Mouse (Mus musculus): ENCODE results near the gene Bcl2l10. TPM values are rescaled to one million over a fixed set of nuclear protein-coding genes. Genes with fewer than 3 reads are reported as not detected.
"Not testable (repeated sequence)": the region's sequence is repeated elsewhere in the genome, so short reads cannot be mapped to it uniquely, and the experiment has no call there.

Gene Bcl2l10
- total RNA-seq, 2 experiments from 2014 or later = 0.36 TPM; not detected in 1

DNA sequence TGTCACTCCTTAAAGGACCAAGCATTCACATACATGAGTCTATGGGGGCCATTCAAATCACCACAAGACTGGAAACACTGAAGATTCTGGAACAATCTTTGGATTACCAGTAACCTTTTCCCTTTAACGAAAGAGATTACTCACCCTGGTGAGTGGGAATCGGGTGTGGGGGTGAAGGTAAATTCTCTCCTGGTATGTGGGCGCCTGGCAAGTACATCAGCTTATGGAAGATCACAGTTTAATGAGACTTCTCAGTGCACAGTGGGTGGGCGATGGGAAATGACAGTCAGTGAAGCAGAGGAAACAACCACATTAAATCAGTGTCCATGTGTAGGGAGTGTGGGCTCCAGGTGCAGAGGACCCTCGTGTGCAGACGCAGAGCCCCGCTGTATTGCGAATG is 16.7 kb upstream of the Bcl2l10 start:
- intact Hi-C loops (cut with DNase I) = no loop called here
- peak; percentile 47 to 55 for DNase-seq (ENCODE audit: low spot score in 2 of 2)

DNA sequence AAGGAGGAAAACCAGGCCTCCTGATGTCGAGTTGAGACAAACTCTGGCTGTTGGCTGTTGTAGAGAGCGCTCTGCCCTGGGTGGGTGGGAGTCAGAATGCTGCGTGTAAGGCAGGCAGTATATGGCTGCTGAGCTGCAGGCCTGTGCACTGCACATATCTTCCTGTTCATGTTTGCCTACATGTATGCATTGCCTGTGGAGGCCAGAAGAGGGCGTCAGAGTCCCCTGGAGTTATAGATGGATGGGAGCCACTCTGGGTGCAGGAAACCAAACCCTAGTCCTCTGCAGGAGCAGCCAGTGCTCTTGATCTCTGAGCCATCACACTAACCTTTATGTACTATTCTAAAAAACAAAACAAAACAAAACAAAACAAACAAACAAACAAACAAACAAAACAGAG is 13.1 kb upstream of the Bcl2l10 start:
- intact Hi-C loops (cut with DNase I) = no loop called here
- DNase-seq (ENCODE audit: low spot score in 2 of 2) = no peak

DNA sequence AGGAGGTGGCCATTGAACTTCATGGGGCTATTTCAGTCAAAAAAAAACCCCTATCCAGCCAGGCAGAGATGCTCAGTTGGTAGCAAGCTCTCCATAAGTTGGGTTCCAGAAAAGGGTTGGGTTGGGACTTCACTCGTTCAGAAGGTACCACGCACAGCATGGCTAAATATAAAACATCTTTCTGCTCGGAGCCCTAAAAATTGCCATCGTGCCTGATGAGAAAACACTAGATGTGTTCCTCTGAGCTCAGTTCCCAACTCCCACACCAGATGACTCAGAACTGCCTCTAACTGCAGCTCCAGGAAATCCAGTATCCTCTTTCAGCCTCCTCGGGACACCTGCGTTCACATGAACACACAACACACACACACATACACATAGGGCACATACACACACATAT is 9.5 kb upstream of the Bcl2l10 start:
- intact Hi-C loops (cut with DNase I) = no loop called here
- peak; percentile 78 to 87 for DNase-seq (ENCODE audit: low spot score in 2 of 2)

DNA sequence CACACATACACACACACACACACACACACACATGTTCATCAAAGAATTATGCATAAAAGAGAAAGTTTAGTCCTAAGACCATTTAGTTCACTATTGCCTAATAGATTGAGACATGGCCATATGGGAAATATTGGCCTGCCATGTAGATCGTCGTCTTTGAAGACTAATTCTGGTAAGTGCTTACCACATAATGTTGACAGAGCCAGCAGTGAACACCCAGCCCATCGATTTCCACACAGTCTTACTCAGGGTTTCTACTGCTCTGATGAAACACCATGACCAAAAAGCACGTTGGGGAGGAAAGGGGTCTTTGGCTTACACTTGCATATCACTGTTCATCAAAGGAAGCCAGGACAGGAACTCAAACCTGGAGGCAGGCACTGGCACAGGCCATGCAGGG is 5.1 kb upstream of the Bcl2l10 start:
- DNase-seq (ENCODE audit: low spot score in 2 of 2) = no peak
- intact Hi-C loops (cut with DNase I) = no loop called here

DNA sequence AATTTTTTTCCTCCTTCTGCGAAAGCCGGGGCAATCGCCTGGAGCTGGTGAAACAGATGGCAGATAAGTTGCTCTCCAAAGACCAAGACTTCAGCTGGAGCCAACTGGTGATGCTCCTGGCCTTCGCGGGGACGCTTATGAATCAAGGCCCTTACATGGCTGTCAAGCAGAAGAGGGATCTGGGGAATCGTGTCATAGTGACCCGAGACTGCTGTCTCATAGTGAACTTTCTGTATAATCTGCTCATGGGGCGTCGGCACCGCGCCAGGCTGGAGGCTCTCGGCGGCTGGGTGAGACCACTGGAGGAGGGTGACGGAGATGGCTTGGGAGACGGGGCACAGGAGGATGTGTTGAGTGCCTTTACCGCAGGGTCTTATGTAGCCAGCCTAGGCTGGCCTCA is 508 bp downstream of the Bcl2l10 start:
- intact Hi-C loops (cut with DNase I) = no loop called here
- no peak for DNase-seq (ENCODE audit: low spot score in 2 of 2)

DNA sequence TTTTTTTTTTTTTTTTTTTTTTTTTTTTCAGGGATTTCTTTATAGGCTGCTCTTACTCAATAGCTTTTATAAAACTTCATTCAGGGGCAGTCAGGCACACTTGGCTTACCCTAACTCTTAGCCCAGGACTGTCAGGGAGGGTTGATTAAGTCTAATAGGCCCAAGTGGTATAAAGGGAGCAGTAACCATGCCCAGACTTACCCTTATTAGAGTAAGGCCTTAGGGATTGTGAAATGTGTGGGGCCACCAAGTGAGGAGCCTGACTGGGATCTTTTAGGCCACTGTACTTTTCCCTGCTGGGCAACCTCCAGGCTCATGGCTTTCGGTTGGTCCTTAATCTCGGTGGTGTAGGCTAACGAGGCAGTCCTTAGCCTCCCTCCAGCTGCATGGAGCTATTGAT is 1.1 kb downstream of the Bcl2l10 start:
- no peak for DNase-seq (ENCODE audit: low spot score in 2 of 2)
- intact Hi-C loops (cut with DNase I) = no loop called here

DNA sequence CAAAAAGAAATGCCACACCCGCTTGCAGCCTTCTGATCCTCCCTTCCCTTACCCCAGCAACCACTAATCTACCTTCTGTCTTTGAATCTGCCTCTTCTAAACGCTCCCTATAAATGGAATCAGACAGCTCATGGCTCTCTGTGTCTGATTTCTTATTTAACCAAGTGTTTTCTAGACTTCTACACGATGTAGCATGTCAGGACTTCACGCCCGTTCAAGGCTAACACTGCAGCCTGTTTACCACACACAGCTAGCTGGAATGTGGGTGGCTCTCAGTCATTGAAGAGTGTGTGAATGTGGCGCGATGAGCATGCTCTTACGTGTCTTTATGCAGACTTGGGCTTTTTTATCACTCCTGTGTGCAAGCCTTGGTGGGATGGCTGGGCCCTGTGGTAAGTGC is 5.5 kb downstream of the Bcl2l10 start:
- intact Hi-C loops (cut with DNase I) = no loop called here
- DNase-seq (ENCODE audit: low spot score in 2 of 2) = peak in 1 of 2 experiments; percentile 41

DNA sequence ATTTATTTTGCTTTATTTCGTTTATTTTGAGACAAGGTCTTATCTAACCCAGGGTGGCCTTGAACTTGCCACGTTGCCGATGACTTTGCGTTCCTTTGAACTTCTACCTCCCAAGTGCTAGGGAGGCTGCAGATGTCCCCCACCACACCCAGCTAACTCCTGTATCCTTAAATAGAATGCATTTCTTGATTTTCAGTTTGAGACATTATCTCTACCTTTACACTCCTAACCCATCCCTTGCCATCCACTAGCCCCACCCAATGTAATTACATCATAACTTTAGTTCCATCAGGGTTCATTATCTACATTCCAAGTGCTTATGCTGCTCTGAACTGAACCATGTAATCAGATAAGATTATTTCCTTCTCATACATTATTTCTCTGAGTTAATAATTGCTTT is 8.2 kb downstream of the Bcl2l10 start:
- DNase-seq (ENCODE audit: low spot score in 2 of 2) = no peak
- intact Hi-C loops (cut with DNase I) = no loop called here

DNA sequence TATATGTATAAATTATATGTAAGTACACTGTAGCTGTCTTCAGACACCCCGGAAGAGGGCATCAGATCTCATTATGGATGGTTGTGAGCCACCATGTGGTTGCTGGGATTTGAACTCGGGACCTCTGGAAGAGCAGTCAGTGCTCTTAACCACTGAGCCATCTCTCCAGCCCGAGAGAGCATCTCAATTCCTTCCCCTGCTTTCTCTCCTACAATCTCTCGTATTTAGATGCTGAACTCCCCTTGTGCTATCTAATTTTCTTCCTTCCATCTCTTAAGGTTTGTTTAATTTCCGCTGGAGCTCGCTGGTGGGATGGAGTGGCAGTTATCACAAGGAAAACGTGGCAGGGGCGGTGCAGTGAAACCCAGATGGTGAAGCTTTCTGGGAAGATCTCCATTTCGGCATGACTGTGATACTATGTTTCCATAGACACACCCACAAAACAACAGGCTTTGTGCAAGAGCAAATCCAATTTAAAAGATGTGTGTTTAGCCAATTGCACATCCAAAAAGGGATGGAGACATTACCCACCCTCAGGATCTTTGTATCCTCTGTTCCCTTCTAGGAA is 9.6 kb downstream of the Bcl2l10 start:
- DNase-seq (ENCODE audit: low spot score in 2 of 2) = peak; percentile 61 to 70
- intact Hi-C loops (cut with DNase I) = no loop called here

DNA sequence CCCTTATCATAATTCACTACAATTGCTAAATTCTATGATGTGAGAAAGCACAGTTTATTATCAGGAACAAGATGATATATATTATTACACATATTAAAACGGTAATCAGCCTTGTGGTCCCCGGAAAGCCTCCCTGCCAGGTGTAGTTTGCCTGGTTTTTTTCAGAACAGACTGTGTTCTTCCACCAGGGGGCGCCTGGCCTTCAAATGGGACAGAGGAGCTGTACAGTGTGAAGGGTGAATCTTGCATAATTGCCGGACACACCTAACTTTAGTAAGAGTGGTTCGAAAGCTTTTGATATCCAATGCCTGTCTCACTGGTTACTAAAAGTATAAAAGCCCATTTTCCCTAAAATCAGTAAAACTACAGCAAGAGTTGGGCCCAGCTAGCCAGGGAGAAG is 14.1 kb downstream of the Bcl2l10 start:
- intact Hi-C loops (cut with DNase I) = loop anchor here (5.0 kb wide), 1 partner anchor 71 kb away; no protein-coding TSS in a partner anchor
- peak in 1 of 2 experiments; percentile 52 for DNase-seq (ENCODE audit: low spot score in 2 of 2)

DNA sequence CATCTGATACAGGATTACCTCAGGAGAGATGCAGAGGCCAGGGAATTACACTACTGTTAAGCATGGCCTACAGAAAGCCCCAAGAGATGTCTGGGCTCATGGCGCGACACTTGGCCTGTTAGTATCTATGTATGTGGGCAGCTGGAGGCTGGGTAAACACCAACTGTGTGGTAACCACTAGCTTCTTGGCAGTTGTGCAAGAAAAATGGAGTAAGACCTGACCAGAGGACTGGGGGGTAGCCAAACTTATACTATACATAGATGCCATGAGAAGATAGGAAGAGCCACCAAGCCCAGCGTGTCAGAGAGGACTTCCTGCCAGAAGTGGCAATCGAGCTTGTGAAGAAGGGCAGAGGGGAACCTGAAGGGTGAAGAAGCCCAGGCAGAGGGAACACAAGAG is 14.6 kb downstream of the Bcl2l10 start:
- no peak for DNase-seq (ENCODE audit: low spot score in 2 of 2)
- intact Hi-C loops (cut with DNase I) = loop anchor here (5.0 kb wide), 1 partner anchor 70 kb away; no protein-coding TSS in a partner anchor

DNA sequence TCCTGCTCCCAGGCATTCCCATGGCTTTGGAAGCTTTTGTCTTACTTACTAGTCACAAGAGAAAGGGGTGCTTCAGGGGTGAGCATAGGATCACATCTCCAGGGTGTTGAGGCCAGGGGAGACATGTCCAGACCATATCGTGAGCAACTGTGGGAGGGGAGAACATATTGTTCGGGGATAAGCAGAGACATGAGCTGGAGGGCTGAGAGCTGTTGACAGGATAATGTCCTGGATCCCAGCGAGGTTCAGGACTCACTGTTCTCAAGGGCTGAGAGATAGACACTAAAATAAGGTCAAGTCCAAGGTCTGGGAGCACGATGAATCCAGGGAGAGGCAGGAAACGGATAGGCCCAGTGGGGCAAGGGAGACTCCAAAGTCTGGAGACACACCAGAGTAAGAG is 15.4 kb downstream of the Bcl2l10 start:
- intact Hi-C loops (cut with DNase I) = loop anchor here (5.0 kb wide), 1 partner anchor 69 kb away; no protein-coding TSS in a partner anchor
- no peak for DNase-seq (ENCODE audit: low spot score in 2 of 2)

DNA sequence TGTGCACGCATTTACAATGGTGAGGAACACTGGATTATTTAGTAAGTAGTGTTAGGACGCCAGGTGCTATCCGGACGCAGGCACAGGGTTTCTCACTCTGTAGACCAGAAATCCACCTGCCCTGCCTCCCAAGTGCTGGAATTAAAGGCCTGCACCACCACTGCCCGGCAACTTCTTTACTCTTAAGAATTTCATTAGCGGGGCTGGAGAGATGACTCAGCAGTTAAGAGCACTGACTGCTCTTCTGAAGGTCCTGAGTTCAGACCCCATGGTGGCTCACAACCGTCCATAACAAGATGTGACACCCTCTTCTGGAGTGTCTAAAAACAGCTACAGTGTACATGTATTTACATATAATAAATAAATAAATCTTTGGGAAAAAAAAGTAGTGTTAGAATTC is 16.1 kb downstream of the Bcl2l10 start:
- intact Hi-C loops (cut with DNase I) = loop anchor here (5.0 kb wide), 1 partner anchor 69 kb away; no protein-coding TSS in a partner anchor

DNA sequence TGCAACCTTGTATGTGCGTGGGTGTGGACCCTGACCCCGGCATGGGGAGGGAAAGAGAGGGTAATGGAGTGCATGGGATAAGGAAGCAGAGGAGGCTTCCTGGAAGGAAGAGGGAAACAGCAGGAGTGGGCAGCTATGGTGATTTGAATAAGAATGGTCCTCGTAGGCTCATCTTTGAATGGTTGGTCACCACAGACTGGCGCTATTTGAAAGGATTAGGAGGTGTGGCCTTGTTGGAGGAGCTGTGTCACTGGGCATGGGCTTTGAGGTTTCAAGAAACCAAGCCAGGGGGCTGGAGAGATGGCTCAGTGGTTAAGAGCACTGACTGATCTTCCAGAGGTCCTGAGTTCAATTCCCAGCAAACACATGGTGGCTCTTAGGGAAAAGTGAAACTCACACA is 17.6 kb downstream of the Bcl2l10 start:
- DNase-seq (ENCODE audit: low spot score in 2 of 2) = no peak
- intact Hi-C loops (cut with DNase I) = no loop called here

More for the DNA sequence above, 16.1 kb downstream of the Bcl2l10 start:
- not testable (repeated sequence) for DNase-seq (ENCODE audit: low spot score in 2 of 2)

DNA sequence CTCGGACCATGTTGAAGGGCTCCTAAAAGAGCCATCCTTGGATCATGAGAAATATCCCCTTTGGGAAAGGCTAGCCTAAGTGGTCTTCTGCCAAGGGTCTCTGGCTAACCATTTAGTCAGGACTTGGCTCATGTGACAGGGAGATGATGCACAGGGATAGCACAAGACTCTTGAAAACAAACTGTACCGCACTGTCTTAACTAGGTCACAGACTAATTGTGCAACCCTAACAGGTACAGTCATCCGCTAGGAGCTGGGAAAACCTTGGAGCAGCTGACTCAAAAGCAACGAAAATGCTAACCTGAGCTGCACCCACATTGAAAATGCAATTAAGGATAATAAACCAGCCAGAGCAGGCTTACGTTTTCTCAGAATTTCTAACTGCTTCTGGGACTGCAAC is 18.6 kb downstream of the Bcl2l10 start:
- peak in 1 of 2 experiments; percentile 25 for DNase-seq (ENCODE audit: low spot score in 2 of 2)
- intact Hi-C loops (cut with DNase I) = no loop called here

DNA sequence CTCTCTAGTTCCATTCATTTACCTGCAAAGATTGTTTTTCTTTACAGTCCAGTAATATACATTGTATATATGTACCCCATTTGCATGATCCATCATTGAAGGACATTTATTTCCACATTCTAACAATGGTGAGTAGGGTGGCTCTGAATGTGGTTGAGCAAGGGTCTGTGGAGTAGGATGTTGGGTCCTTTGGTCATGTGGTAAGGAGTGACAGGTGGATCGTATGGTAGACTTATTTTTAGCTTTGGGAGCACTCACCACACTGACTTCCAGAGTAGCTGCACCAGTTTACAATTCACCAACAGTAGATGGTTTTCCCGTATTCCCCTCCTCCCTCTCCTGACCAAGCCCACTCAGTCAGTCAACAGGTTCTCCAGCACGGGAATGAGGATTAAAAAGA is 21.2 kb downstream of the Bcl2l10 start:
- intact Hi-C loops (cut with DNase I) = no loop called here
- DNase-seq (ENCODE audit: low spot score in 2 of 2) = no peak

DNA sequence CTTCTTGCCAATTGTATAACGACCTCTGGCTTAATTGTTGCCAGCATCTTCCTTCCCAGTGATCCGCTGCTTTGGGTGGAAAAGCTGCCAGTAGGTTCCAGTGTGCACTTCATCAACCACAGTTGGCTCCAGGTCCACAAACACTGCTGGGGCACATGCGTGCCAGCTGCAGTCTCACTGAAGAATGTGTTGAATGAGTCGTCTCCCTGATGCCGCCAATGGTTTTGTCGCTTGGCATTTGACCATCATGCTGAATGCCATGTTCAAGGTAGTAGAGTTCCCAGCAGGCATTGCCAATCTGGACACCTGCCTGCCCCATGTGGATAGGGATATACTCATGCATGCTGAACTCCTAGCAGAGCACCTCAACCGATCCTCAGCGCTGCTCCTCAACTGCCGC is 28.0 kb downstream of the Bcl2l10 start:
- intact Hi-C loops (cut with DNase I) = no loop called here
- DNase-seq (ENCODE audit: low spot score in 2 of 2) = no peak

DNA sequence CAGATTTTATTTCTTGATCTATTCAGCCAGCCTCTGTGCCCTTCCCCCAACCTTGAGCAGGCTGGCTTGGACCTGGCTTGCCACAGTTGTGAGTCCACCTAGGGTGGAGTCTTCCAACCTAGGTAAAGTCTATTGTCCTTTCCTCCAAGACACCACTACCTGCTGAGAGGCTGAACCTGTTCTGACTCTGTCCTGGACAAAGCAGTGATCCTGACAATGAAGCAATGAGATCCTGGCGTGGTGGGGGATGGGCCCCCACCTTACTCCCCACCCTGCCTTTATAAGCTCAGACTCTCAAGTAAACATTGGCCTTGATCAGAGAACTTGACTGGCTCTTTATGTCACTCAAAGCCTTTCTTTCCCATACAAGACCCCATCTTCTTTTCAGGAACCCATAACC is 28.9 kb downstream of the Bcl2l10 start:
- intact Hi-C loops (cut with DNase I) = no loop called here
- no peak for DNase-seq (ENCODE audit: low spot score in 2 of 2)

DNA sequence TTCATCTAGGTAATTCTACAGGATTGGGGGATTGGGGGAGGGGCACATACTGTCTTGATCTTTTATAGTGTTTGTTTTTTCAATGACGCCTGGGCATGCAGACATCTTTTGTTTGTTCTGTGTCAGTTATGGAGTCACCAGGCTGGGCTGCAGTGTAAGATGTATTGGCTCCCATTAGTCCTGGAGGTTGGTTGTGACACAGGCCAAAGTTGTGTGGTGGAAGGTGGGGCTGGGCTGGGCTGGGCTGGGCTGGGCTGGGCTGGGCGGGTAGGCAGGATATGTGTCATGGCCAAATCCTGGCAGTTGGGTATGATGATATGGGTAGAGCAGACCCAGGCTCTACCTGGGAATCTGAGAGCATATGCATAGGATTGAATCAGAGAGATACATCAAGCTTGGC is 31.2 kb downstream of the Bcl2l10 start:
- DNase-seq (ENCODE audit: low spot score in 2 of 2) = no peak
- intact Hi-C loops (cut with DNase I) = no loop called here

DNA sequence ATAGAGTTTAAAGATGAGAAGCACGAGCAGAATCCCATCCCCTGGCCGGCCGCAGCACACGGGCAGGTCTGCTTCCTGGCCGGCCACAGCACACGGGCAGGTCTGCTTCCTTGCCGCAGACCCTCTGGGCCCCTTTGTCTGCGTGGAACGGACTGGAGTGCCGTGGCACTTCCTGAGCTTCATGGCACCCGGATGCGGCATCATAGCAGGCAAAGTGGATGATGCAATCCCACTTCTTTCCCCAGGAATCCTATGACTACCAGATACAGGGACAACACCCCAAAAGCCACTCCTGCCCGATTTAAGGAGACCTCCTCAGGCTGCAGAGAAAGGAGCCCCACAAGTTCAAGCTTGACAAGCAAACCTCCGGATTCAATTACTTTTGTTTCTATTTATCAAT is 35.3 kb downstream of the Bcl2l10 start:
- intact Hi-C loops (cut with DNase I) = no loop called here

DNA sequence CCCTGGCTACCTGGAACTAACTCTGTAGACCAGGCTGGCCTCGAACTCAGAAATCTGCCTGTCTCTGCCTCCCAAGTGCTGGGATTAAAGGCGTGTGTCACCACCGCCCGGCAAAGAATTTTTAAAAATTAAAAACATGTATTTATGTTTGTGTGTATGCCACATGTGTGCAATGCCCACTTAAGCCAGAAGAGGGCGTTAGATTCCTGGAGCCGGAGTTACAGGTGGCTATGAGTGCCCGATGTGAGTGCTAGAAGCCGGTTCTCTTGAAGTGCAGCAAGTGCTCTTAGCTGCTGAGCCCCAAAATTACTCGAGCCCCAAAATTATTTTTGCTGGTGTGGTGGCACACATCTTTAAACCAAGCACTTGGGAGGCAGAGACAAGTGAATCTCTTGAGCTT is 36.2 kb downstream of the Bcl2l10 start:
- no peak for DNase-seq (ENCODE audit: low spot score in 2 of 2)
- intact Hi-C loops (cut with DNase I) = no loop called here

More for the DNA sequence above, 35.3 kb downstream of the Bcl2l10 start:
- no peak for DNase-seq (ENCODE audit: low spot score in 2 of 2)

Measured in left cerebral cortex, postnatal 14 days (tissue).